Mouse (Mus musculus) midbrain, embryonic 12.5 days (tissue): Measurements from ENCODE around the gene Matk. TPM values are rescaled to one million over a fixed set of nuclear protein-coding genes. Genes with fewer than 3 reads are reported as not detected.

Experiments used
- ATAC-seq: fragments of 200-750 bp; cut with Nextera tagmentation; 2 replicates; pipeline ENCODE4 v1.8.0; 2017; ENCODE audit warnings: low read depth, moderate TSS enrichment, moderate library complexity; ENCODE audit not compliant: low FRiP score
- H3K27ac ChIP-seq: fragments of 300-500 bp; sonication (generic); replicated peaks from 2 replicates; pipeline ENCODE4 v1.5.1; 2016; ENCODE audit warnings: mild to moderate bottlenecking
- H3K27me3 ChIP-seq: fragments of 300-500 bp; sonication (generic); 2 replicates; pipeline ENCODE4 v1.6.1; 2016; ENCODE audit warnings: mild to moderate bottlenecking
- H3K36me3 ChIP-seq: fragments of 300-500 bp; sonication (generic); 2 replicates; pipeline ENCODE4 v1.6.1; 2016
- H3K4me1 ChIP-seq: fragments of 300-500 bp; sonication (generic); 2 replicates; pipeline ENCODE4 v1.6.1; 2016
- H3K4me2 ChIP-seq: fragments of 300-500 bp; sonication (generic); replicated peaks from 2 replicates; pipeline ENCODE4 v1.6.1; 2016; ENCODE audit warnings: mild to moderate bottlenecking, moderate library complexity
- H3K4me3 ChIP-seq: fragments of 300-500 bp; sonication (generic); 2 replicates; pipeline ENCODE4 v1.5.1; 2016; ENCODE audit warnings: mild to moderate bottlenecking
- H3K9ac ChIP-seq: fragments of 300-500 bp; sonication (generic); replicated peaks from 2 replicates; pipeline ENCODE4 v1.6.1; 2016; ENCODE audit warnings: mild to moderate bottlenecking, moderate library complexity
- H3K9me3 ChIP-seq: fragments of 300-500 bp; sonication (generic); 2 replicates; pipeline ENCODE4 v1.6.1; 2016; ENCODE audit warnings: mild to moderate bottlenecking
- WGBS: fragments of 180-500 bp; shearing (Covaris S2); methylation state at CpG from one replicate; pipeline ENCODE4 v1.1.7; 2016; 5-methylcytosine and 5-hydroxymethylcytosine counted together
- polyA plus RNA-seq: library from polyadenylated mRNA; unstranded; fragments of >200 nt; fragmentation: Nextera tagmentation; extraction: Ambion mirVana; gene quantifications from 2 replicates; pipeline ENCODE4 v1.2.1, GENCODE M21; 2016

The Matk gene
- polyA plus RNA-seq, 1 experiment from 2014 or later = 5.0 TPM

GRCm38 (mm10) chr10:81245166-81245565 is 7.6 kb upstream of the Matk start:
- Histone ChIP-seq H3K36me3 (0 out of 2 replicates have a peak, but pooled peaks cover 4% of the 10 kb centered on the region), H3K9ac (no peak overlapping the region), H3K4me2 (no peak overlapping the region), H3K4me3 (no peak overlapping the region), H3K27ac (no peak overlapping the region), H3K9me3 (no peaks in the 10 kb centered on the region), H3K4me1 (peaks cover 5% of the 10 kb centered on the region), H3K27me3 (peaks cover 54% of the 10 kb centered on the region)
- 78% methylated on average over 6 of the region's 6 CpGs for WGBS
- ATAC-seq = no peak

DNA sequence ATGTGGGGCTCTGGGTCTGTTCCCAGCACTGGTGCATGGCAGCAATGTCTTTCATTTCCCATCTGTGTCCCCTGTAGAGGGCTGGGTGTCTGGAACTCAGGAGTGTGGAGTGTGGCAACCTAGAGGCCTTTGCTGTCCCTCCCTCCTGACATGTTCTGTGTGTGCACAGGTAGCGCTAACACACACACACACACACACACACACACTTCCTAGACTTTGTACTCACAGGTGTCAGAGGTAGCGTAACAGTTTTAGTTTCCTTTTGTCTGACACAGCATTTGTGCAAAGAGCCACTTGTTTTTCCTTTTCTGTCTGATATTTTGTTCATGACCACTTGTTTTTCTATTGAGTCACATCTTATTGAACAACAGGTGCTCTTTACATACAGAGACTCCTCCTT is 4.9 kb upstream of the Matk start:
- Histone ChIP-seq H3K9me3 (no peaks in the 10 kb centered on the region), H3K27ac (no peak overlapping the region), H3K36me3 (0 out of 2 replicates have a peak, but pooled peaks cover 4% of the 10 kb centered on the region), H3K4me1 (peaks cover 13% of the 10 kb centered on the region), H3K4me2 (no peak overlapping the region), H3K4me3 (no peak overlapping the region), H3K9ac (no peak overlapping the region), H3K27me3 (peaks cover 61% of the 10 kb centered on the region)
- ATAC-seq = no peak
- 92% methylated on average over 2 of the region's 2 CpGs for WGBS

DNA sequence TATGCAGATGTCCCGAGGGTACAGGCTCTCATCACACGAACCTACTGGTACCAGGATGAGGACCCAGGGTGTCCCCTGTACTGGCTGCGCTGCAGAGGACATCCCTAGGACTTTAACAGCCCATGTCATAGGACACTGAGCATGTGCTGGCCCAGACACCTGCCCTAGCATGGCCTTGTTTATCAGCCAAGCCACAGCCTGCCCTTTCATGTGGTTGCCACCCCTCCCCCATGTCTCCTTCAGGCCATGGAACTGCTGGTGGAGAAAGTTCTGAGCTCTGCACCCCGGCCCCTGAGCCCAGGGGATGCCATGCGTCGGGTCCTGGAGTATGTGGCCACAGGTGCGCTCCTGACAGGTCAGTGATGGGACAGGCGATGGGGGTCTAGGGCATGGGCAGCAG is 3.3 kb upstream of the Matk start:
- Histone ChIP-seq H3K9ac (no peak overlapping the region), H3K36me3 (0 out of 2 replicates have a peak, but pooled peaks cover 4% of the 10 kb centered on the region), H3K4me3 (no peak overlapping the region), H3K27ac (no peak overlapping the region), H3K9me3 (no peaks in the 10 kb centered on the region), H3K4me1 (peaks cover 19% of the 10 kb centered on the region), H3K27me3 (peaks cover 63% of the 10 kb centered on the region), H3K4me2 (no peak overlapping the region)
- ATAC-seq = no peak
- 85% methylated on average over 8 of the region's 8 CpGs for WGBS

DNA sequence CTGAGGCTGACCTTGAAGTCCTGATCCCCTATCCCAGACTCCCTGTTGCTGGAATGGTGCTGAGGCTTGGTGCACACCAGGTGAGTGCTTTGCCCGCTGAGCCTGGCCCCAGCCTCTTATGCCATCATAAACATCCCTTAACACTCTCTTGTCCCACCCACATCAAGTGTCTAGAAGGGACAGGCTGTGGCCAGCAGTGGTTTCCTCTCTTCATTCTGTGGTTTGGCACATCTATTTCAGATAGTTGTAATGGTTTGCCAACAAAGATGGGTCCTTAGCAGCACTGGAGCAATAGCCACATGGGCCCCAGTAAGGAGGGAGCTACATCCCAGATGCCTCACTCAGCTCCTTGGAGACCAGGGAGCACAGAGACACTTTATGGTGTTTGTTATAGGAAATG is 2.2 kb downstream of the Matk start:
- no peak overlapping the region for H3K9ac ChIP-seq
- H3K9me3 ChIP-seq = no peaks in the 10 kb centered on the region
- peaks cover 35% of the 10 kb centered on the region for H3K4me1 ChIP-seq
- no peaks in the 10 kb centered on the region for H3K36me3 ChIP-seq
- H3K4me3 ChIP-seq = no peak overlapping the region
- peaks cover 95% of the 10 kb centered on the region for H3K27me3 ChIP-seq
- H3K4me2 ChIP-seq = no peak overlapping the region
- WGBS = 61% methylated on average over 1 of the region's 1 CpGs
- no peak overlapping the region for H3K27ac ChIP-seq
- no peak for ATAC-seq

GRCm38 (mm10) chr10:81257158-81258039 is 4.7 kb downstream of the Matk start:
- Histone ChIP-seq H3K4me1 (peaks cover 31% of the 10 kb centered on the region), H3K9ac (peak overlapping the region; percentile 20), H3K9me3 (peaks cover 4% of the 10 kb centered on the region; the same call in 1 of the 2 replicates), H3K4me3 (peak overlapping the region; percentile 47), H3K27me3 (peaks cover 83% of the 10 kb centered on the region), H3K4me2 (peak overlapping the region; percentile 71), H3K27ac (no peak overlapping the region), H3K36me3 (peaks cover 10% of the 10 kb centered on the region; the same call in 1 of the 2 replicates)
- WGBS = 2% methylated on average over 62 of the region's 62 CpGs
- ATAC-seq = no peak

GRCm38 (mm10) chr10:81259225-81259884 is 6.6 kb downstream of the Matk start:
- 45% methylated on average over 21 of the region's 21 CpGs for WGBS
- no peak overlapping the region for H3K4me3 ChIP-seq
- no peak overlapping the region for H3K27ac ChIP-seq
- peaks cover 22% of the 10 kb centered on the region for H3K4me1 ChIP-seq
- peaks cover 30% of the 10 kb centered on the region for H3K36me3 ChIP-seq
- no peak overlapping the region; the same call in 1 of the 2 replicates for H3K9ac ChIP-seq
- H3K27me3 ChIP-seq = peaks cover 63% of the 10 kb centered on the region
- no peak; the same call in 1 of the 2 replicates for ATAC-seq
- H3K9me3 ChIP-seq = peaks cover 4% of the 10 kb centered on the region; the same call in 1 of the 2 replicates
- H3K4me2 ChIP-seq = 0 out of 2 replicates have a peak overlapping the region, but pooled peaks have one; percentile 3

DNA sequence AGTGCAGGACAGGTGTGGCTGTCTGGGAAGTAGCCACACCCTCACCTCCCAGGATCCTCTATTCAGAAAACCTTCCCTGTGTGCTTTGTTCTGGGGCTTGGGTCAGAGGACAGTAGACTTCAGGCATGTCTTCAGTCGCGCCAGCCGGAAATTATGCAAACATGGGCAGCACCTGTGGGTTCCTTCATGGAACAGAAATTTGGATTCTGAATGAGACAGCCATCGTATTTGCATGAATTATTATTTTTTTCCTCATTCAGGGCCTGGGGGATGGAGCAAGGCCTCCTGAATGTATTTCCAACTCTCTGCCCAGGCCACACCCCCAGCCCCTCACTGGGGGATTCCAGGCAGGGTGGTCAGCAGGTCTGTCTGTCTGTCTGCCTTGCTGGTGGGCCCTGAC is 8.3 kb downstream of the Matk start:
- Histone ChIP-seq H3K27ac (no peak overlapping the region), H3K4me1 (peaks cover 26% of the 10 kb centered on the region), H3K4me3 (no peak overlapping the region), H3K4me2 (no peak overlapping the region), H3K9ac (no peak overlapping the region), H3K36me3 (peaks cover 40% of the 10 kb centered on the region), H3K27me3 (peaks cover 48% of the 10 kb centered on the region), H3K9me3 (peaks cover 4% of the 10 kb centered on the region; the same call in 1 of the 2 replicates)
- 94% methylated on average over 4 of the region's 4 CpGs for WGBS
- ATAC-seq = no peak

DNA sequence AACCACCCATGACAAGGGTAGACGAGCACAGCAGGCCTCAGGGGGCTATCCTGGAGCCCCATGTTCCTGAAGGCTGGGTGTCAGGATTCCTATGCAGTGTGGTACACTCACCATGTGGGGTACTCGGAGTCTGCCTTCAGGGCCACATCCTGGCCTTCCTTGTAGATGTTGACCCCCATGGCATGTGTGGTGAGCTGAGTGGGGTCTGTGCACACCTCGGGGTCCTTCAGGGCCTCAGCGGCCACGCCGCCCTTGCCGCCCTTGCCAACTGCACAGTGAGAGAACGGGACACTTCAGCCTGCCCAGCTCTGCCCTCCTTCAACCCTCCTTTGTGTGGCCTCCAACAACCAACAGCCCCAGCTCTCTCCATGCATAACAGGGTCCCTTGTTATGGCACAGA is 12.8 kb downstream of the Matk start:
- Histone ChIP-seq H3K27me3 (peaks cover 4% of the 10 kb centered on the region), H3K9me3 (peaks cover 3% of the 10 kb centered on the region; the same call in 1 of the 2 replicates), H3K4me3 (peak overlapping the region; percentile 74; the same call in 1 of the 2 replicates), H3K4me2 (peak overlapping the region; percentile 63), H3K27ac (no peak overlapping the region), H3K4me1 (peaks cover 15% of the 10 kb centered on the region), H3K9ac (peak overlapping the region; percentile 7; the same call in 1 of the 2 replicates), H3K36me3 (peaks cover 40% of the 10 kb centered on the region)
- ATAC-seq = no peak
- WGBS = 98% methylated on average over 8 of the region's 8 CpGs

- Histone ChIP-seq H3K4me1 (peaks cover 15% of the 10 kb centered on the region), H3K9ac (peak within 1 kb of the TSS; percentile 68), H3K27me3 (no peaks in the 10 kb centered on the region), H3K27ac (peak within 1 kb of the TSS; percentile 75), H3K4me2 (peak within 1 kb of the TSS; percentile 79), H3K36me3 (peaks cover 49% of the 10 kb centered on the region), H3K4me3 (peak within 1 kb of the TSS; percentile 74), H3K9me3 (no peaks in the 10 kb centered on the region)
- ATAC-seq = peak; percentile 93
- WGBS = 1% methylated on average over 48 of the region's 48 CpGs
Measured at GRCm38 (mm10) chr10:81266211-81267105, 13.7 kb downstream of the Matk start, which contains the start of the genes Mrpl54 and Apba3. Gene Mrpl54 (minus strand): TSS chr10:81266934. Gene Apba3 (plus strand): TSS chr10:81266960.

GRCm38 (mm10) chr10:81268056-81268455 is 15.3 kb downstream of the Matk start:
- Histone ChIP-seq H3K4me1 (peaks cover 15% of the 10 kb centered on the region), H3K4me3 (peak overlapping the region; percentile 63), H3K9ac (peak overlapping the region; percentile 79), H3K27ac (no peak overlapping the region), H3K27me3 (no peaks in the 10 kb centered on the region), H3K4me2 (peak overlapping the region; percentile 79), H3K36me3 (peaks cover 49% of the 10 kb centered on the region), H3K9me3 (no peaks in the 10 kb centered on the region)
- 4% methylated on average over 23 of the region's 23 CpGs for WGBS
- peak; percentile 35; the same call in 1 of the 2 replicates for ATAC-seq
